Mouse (Mus musculus) spleen, embryonic (tissue): ENCODE measurements around the gene Bcan.

Source experiments
- CTCF ChIA-PET: fragments of 350-600 bp; sonication (Branson Sonifier 250); formaldehyde crosslinking; loops from one replicate; lab custom pipeline; 2022; lab: Charles Lee

Gene Bcan

DNA sequence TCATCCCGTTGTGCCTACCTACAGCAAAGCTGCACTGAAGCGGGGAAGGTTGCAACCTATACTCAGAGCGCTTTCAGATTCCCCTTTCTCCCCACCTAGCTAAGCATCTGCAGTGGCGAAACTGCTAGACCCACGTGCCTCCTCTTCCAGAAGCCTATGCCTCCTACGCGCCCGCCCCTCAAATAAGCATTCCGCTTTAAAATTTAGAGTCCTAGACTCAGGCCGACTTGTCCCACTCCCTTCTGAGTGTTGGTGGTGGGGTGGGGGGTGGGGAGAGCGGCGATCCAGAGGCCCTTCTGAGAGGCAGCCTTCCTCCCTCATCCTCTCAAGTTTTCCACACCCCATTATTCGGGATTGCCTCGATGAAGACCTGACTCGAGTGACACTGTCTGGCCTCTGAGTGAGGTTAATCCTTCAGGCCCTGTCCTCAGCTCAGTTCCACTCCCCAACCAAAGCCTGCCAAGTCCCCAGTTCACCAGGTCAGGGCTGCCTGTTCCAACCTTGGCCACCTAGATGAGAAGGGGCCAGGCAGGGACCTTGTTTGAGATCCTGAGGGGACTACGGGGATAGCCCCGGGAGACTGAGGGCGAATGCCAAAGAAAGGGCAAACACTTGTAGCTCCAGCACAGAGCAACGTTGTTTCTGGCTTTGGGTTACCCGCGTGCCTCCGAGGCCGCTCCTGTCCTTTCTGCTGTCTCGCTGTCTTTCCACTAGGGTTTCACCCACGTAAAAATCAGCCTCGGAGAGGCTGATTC is 52.8 kb downstream of the Bcan start:
- CTCF ChIA-PET: interaction anchor here (1.2 kb wide), 1 partner anchor 11 kb away, joined by 3 read pairs; no protein-coding TSS in a partner anchor

DNA sequence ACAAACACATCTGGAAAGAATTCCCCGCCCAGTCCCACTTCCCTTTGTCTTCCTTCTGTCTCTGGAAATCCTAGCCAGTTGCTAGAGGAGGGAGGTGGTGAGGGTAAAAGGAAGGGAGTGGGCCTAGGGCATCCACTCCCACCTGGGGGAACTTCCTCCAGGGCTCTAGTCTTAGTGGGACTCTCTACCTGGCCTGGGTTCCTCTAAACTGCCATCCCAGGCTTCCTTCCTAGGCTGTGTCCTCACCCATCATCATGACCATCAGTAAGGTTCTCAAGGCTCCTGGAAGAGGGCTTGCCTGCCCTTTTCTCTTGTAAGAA is 53.5 kb downstream of the Bcan start:
- CTCF ChIA-PET: interaction anchor here (1.2 kb wide), 1 partner anchor 10 kb away, joined by 3 read pairs; no protein-coding TSS in a partner anchor

DNA sequence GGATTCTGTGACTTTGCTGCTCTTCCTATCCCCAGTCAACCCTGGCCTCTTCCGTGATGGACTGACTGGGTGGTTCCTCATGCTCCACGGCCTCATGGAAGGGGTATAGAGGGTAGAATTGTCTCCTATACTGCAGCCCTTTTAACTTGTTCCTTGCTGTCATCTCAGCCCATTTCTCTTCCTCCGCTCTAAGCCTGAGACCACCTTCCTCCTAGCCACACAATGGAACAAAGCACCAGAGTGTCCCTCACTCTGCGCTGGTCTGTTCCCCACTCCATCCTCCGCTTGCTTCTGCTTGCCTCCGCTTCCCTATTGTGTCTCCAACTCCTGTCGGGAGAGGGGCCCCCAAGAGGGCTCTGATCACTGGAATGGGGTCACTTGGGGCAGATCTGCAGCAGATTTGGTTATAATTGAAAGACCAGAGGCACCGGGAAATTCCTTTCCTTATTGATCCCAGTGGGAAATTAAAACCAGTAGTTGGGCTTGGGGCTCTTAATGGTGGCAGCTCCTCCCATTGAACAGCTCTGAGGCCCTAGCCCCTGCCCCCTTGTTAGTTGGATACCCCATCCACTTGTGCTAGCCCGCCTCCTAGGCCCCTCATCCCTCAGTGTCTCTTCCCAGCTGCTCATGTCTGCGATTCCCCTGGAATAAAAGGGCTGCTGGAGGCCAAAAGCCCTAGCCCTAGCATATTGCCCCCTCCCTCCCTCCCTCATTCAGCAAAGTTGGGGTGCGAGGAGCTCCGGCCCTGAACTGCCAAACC is 54.1 kb downstream of the Bcan start:
- CTCF ChIA-PET: interaction anchor here (1.2 kb wide), 1 partner anchor 10 kb away, joined by 3 read pairs; no protein-coding TSS in a partner anchor

DNA sequence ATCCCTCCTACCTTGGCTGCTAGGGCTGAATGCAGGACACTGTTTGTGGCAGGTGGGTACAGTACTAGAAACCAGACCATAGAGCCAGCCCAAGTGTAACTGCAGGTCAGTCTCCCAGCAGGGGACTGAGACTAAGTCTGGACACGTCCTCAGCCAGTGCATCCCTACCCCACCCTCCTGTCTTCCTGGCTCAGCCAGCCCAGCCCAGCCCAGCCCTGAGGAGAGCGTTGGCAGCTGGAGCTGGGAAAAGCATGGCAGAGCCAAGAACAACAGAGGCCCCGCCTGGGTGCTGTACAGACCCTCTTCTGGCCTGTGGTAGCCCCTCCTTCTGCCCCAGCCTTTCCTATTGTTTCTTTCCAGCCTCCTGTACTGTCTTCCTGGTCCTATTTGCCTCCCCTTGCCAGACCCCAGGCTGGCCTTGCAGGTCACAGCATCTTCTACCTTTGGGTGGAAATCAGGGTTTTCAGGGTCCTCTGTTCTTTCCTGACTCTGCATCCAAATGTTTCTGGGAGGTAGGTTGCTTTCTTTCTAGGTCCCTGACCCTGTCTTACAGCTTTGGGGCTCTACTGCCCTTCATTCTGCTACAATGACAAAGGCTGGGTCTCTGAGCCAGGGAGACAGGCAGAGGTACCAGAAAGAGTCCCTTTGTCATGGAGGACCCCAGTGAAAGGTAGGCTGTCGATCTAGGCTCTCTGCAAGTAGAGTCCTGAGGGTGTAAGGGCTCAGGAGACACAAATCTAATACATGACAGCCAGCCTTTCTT is 55.0 kb downstream of the Bcan start:
- CTCF ChIA-PET: no interaction called here

DNA sequence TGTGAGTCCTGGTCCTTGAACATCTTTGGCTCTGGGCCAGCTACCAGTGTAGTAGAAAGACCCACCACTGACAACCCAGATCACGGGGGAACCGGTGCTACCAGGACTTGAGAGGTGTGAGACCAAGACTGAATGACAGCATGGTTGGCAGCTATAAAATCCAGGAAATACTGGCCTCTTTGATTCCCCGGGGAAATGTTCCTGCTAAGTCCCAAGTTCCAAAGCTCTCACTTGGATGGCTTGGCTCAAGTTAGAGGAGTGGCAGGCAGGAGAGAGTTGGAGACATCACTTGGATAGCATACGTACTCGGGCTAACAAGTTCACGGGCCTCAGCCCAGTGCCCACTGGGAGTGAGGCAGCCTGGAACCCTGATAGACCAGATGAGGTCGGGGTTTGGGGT is 56.4 kb downstream of the Bcan start:
- CTCF ChIA-PET: interaction anchor here (0.5 kb wide), 1 partner anchor 388 kb away, joined by 20 read pairs; no protein-coding TSS in a partner anchor

DNA sequence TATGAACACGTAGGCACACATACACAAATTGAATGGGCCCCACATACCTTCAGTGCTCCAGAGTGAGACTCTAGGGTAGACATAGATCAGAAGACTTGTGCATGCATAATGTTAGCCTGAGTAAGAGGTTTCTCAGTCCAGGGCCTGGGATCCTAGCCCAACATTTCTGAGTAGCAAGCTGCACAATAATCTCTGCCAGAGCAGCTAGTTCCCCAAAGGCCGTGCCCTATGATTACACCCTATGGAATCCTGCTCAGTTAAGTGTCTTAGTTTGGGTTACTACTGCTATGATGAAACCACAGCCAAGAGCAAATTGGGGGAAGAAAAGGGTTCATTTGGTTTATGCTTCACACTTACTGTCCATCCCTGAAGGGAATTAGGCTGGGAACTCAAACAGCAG is 57.6 kb downstream of the Bcan start:
- CTCF ChIA-PET: no interaction called here

DNA sequence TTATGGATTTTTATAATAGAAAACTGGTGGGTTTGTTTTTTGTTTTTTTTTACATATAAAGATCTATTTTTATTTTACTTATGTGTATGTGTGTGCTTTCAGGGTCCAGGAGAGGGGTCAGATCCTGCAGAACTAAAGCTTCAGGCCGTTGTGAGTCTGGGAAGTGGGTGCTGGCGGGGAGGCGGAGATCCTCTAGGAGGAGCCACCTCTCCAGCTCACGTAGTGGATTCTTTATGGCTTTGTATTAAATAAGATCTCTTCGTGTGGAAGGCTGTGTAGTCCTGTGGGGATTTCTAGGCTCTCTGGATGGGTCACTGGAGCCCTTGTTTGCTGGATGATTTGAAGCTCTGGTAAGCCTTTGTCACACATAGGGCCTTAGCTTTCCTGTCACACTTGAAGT is 59.4 kb downstream of the Bcan start:
- CTCF ChIA-PET: no interaction called here
